Mouse (Mus musculus) Muller cell, postnatal 12 days (primary cell): ENCODE results near the gene Esp16.
"Not testable (repeated sequence)": the region's sequence is repeated elsewhere in the genome, so short reads cannot be mapped to it uniquely, and the experiment has no call there.

Experiments
- DNase-seq: peaks from one replicate; pipeline ENCODE4 v3.0.0-alpha.2; 2015; ENCODE audit errors: inconsistent ontology term

Esp16 gene

GRCm38 (mm10) chr17:39535842-39536241 lies at the start of gene Esp16:
Gene Esp16, plus strand, starts transcription at chr17:39536142.
- DNase-seq: not testable (repeated sequence)

DNA sequence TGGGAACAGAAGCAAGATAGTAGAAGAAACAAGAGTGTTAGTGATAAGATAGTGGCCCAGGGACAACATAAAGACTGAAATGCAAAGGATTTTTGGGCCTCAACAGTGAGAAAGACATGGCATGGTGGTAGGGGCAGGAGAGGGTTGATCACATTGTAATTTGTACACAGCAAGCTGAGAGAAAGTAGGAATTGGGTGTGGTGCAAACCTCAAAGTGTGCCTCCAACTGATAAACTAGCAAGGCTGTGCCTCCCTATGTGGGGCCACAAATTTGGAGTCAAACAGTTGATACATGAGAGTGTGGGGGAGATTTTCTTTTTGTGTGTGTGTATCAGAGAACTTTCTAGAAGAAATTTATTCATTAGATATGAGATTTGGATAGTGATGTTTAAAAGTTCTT lies 37.9 kb upstream of the Esp16 start:
- DNase-seq: not testable (repeated sequence)
